Mouse (Mus musculus) forebrain, embryonic 11.5 days (tissue): ENCODE measurements around the gene Gp1bb. TPM values are rescaled to one million over a fixed set of nuclear protein-coding genes. Genes with fewer than 3 reads are reported as not detected.

Source experiments
- ATAC-seq: fragments of 200-750 bp; cut with Nextera tagmentation; replicated peaks from 2 replicates; pipeline ENCODE4 v1.8.0; 2017; ENCODE audit warnings: moderate TSS enrichment; ENCODE audit not compliant: low FRiP score
- DNase-seq: peaks from one replicate; pipeline ENCODE4 v3.0.0-alpha.2; 2017; ENCODE audit warnings: low spot score
- H3K27ac ChIP-seq: fragments of 300-500 bp; sonication (generic); 2 replicates; pipeline ENCODE4 v1.5.1; 2014; ENCODE audit warnings: low read depth, low read length
- H3K27me3 ChIP-seq: fragments of 300-500 bp; sonication (generic); 2 replicates; pipeline ENCODE4 v1.6.1; 2014; ENCODE audit warnings: mild to moderate bottlenecking, low read length, mixed read lengths; ENCODE audit not compliant: control insufficient read depth, insufficient read depth
- H3K36me3 ChIP-seq: fragments of 300-500 bp; sonication (generic); 2 replicates; pipeline ENCODE4 v1.6.1; 2014; ENCODE audit warnings: mild to moderate bottlenecking, low read length, moderate library complexity, mixed read lengths; ENCODE audit not compliant: control insufficient read depth, insufficient read depth
- H3K4me1 ChIP-seq: fragments of 300-500 bp; sonication (generic); replicated peaks from 2 replicates; pipeline ENCODE4 v1.6.1; 2014; ENCODE audit warnings: low read length, mixed read lengths; ENCODE audit not compliant: control insufficient read depth, insufficient read depth
- H3K4me2 ChIP-seq: fragments of 300-500 bp; sonication (generic); 2 replicates; pipeline ENCODE4 v1.6.1; 2014; ENCODE audit warnings: low read depth, mild to moderate bottlenecking, low read length, moderate library complexity, mixed read lengths; ENCODE audit not compliant: severe bottlenecking
- H3K4me3 ChIP-seq: fragments of 300-500 bp; sonication (generic); 2 replicates; pipeline ENCODE4 v1.5.1; 2014; ENCODE audit warnings: low read depth, low read length
- H3K9ac ChIP-seq: fragments of 300-500 bp; sonication (generic); 2 replicates; pipeline ENCODE4 v1.6.1; 2014; ENCODE audit warnings: low read length
- H3K9me3 ChIP-seq: fragments of 300-500 bp; sonication (generic); 2 replicates; pipeline ENCODE4 v1.6.1; 2016; ENCODE audit warnings: low read length, mixed read lengths; ENCODE audit not compliant: control insufficient read depth
- WGBS: fragments of 180-500 bp; shearing (Covaris S2); extraction: QIAGEN DNeasy Blood & Tissue Kit; methylation state at CpG from one replicate; pipeline ENCODE4 v1.1.7; 2014; 5-methylcytosine and 5-hydroxymethylcytosine counted together
- polyA plus RNA-seq: library from polyadenylated mRNA; unstranded; fragments of >200 nt; fragmentation: Nextera tagmentation; extraction: Ambion mirVana; gene quantifications from 2 replicates; pipeline ENCODE4 v1.2.1, GENCODE M21; 2014

The Gp1bb gene
- polyA plus RNA-seq, 1 experiment from 2014 or later, result 5.3 TPM

- Histone ChIP-seq H3K27me3 (peaks cover 94% of the 10 kb centered on the region), H3K4me1 (peaks cover 25% of the 10 kb centered on the region), H3K36me3 (no peaks in the 10 kb centered on the region), H3K27ac (no peak overlapping the region), H3K4me2 (no peak overlapping the region), H3K9me3 (no peaks in the 10 kb centered on the region), H3K9ac (no peak overlapping the region), H3K4me3 (no peak overlapping the region)
- 10% methylated on average over 10 of the region's 10 CpGs for WGBS
- no peak for DNase-seq
- ATAC-seq, result no peak
Measured at GRCm38 (mm10) chr16:18583673-18584357, 38.4 kb downstream of the Gp1bb start.

- ATAC-seq, result no peak
- H3K27me3 ChIP-seq, result peaks cover 90% of the 10 kb centered on the region
- WGBS, result 4% methylated on average over 10 of the region's 10 CpGs
Measured at GRCm38 (mm10) chr16:18583169-18583568, 39.0 kb downstream of the Gp1bb start.

GRCm38 (mm10) chr16:18582426-18583148, 39.6 kb downstream of the Gp1bb start:
- peak overlapping the region; percentile 27 for H3K4me3 ChIP-seq
- ATAC-seq (no peak), DNase-seq (peak; percentile 63)
- WGBS, result 1% methylated on average over 67 of the region's 67 CpGs
- H3K36me3 ChIP-seq, result no peaks in the 10 kb centered on the region
- peak overlapping the region; percentile 36; the same call in 1 of the 2 replicates for H3K4me2 ChIP-seq
- H3K27me3 ChIP-seq, result peaks cover 84% of the 10 kb centered on the region
- peaks cover 20% of the 10 kb centered on the region for H3K4me1 ChIP-seq
- H3K27ac ChIP-seq, result no peak overlapping the region
- no peaks in the 10 kb centered on the region for H3K9me3 ChIP-seq
- no peak overlapping the region for H3K9ac ChIP-seq

More at GRCm38 (mm10) chr16:18583169-18583568, 39.0 kb downstream of the Gp1bb start:
- Histone ChIP-seq H3K9me3 (no peaks in the 10 kb centered on the region), H3K9ac (no peak overlapping the region), H3K4me1 (peaks cover 25% of the 10 kb centered on the region), H3K4me2 (no peak overlapping the region), H3K36me3 (no peaks in the 10 kb centered on the region), H3K27ac (no peak overlapping the region), H3K4me3 (no peak overlapping the region)
- no peak for DNase-seq

GRCm38 (mm10) chr16:18581623-18582205, 40.5 kb downstream of the Gp1bb start:
- H3K4me1 ChIP-seq, result peaks cover 21% of the 10 kb centered on the region
- no peaks in the 10 kb centered on the region for H3K36me3 ChIP-seq
- H3K9me3 ChIP-seq, result no peaks in the 10 kb centered on the region
- peak overlapping the region; percentile 27 for H3K4me3 ChIP-seq
- DNase-seq, result peak; percentile 69
- peak overlapping the region; percentile 36 for H3K4me2 ChIP-seq
- H3K27ac ChIP-seq, result no peak overlapping the region
- no peak overlapping the region for H3K9ac ChIP-seq
- peaks cover 78% of the 10 kb centered on the region for H3K27me3 ChIP-seq
- under 1% methylated on average over 59 of the region's 66 CpGs for WGBS
- ATAC-seq, result no peak

- peaks cover 72% of the 10 kb centered on the region for H3K27me3 ChIP-seq
- no peak overlapping the region for H3K9ac ChIP-seq
- H3K9me3 ChIP-seq, result no peaks in the 10 kb centered on the region
- H3K4me1 ChIP-seq, result peaks cover 15% of the 10 kb centered on the region; the same call in 1 of the 2 replicates
- ATAC-seq, result no peak
- DNase-seq, result no peak
- H3K27ac ChIP-seq, result no peak overlapping the region
- no peaks in the 10 kb centered on the region for H3K36me3 ChIP-seq
- H3K4me3 ChIP-seq, result peak overlapping the region; percentile 27
- WGBS, result 4% methylated on average over 21 of the region's 21 CpGs
- peak overlapping the region; percentile 36; the same call in 1 of the 2 replicates for H3K4me2 ChIP-seq
Measured at GRCm38 (mm10) chr16:18581050-18581622, 41.1 kb downstream of the Gp1bb start.

GRCm38 (mm10) chr16:18580389-18580788, 41.8 kb downstream of the Gp1bb start:
- H3K9ac ChIP-seq, result no peak overlapping the region
- H3K9me3 ChIP-seq, result no peaks in the 10 kb centered on the region
- H3K27ac ChIP-seq, result no peak overlapping the region
- no peaks in the 10 kb centered on the region for H3K36me3 ChIP-seq
- DNase-seq (no peak), ATAC-seq (no peak)
- H3K4me1 ChIP-seq, result 0 out of 2 replicates have a peak, but pooled peaks cover 8% of the 10 kb centered on the region
- peaks cover 65% of the 10 kb centered on the region for H3K27me3 ChIP-seq
- 15% methylated on average over 2 of the region's 2 CpGs for WGBS
- no peak overlapping the region for H3K4me2 ChIP-seq
- no peak overlapping the region for H3K4me3 ChIP-seq

GRCm38 (mm10) chr16:18577599-18578160, 44.5 kb downstream of the Gp1bb start:
- ATAC-seq (no peak), DNase-seq (no peak)
- Histone ChIP-seq H3K36me3 (no peaks in the 10 kb centered on the region), H3K9me3 (no peaks in the 10 kb centered on the region), H3K27ac (no peak overlapping the region), H3K9ac (no peak overlapping the region), H3K4me1 (0 out of 2 replicates have a peak, but pooled peaks cover 8% of the 10 kb centered on the region), H3K27me3 (peaks cover 38% of the 10 kb centered on the region), H3K4me3 (no peak overlapping the region), H3K4me2 (no peak overlapping the region)
- WGBS, result under 1% methylated on average over 5 of the region's 5 CpGs

- peaks cover 32% of the 10 kb centered on the region for H3K27me3 ChIP-seq
Measured at GRCm38 (mm10) chr16:18577071-18577470, 45.1 kb downstream of the Gp1bb start.

More at GRCm38 (mm10) chr16:18577071-18577470, 45.1 kb downstream of the Gp1bb start:
- Histone ChIP-seq H3K36me3 (no peaks in the 10 kb centered on the region), H3K9ac (no peak overlapping the region), H3K4me1 (0 out of 2 replicates have a peak, but pooled peaks cover 5% of the 10 kb centered on the region), H3K9me3 (no peaks in the 10 kb centered on the region), H3K27ac (no peak overlapping the region), H3K4me2 (no peak overlapping the region), H3K4me3 (no peak overlapping the region)
- WGBS, result 45% methylated on average over 3 of the region's 3 CpGs
- ATAC-seq, result no peak
- DNase-seq, result no peak
